Mouse (Mus musculus): ENCODE measurements around the gene Scgb2b11.
"Not testable (repeated sequence)": the region's sequence is repeated elsewhere in the genome, so short reads cannot be mapped to it uniquely, and the experiment has no call there.

The Scgb2b11 gene

DNA sequence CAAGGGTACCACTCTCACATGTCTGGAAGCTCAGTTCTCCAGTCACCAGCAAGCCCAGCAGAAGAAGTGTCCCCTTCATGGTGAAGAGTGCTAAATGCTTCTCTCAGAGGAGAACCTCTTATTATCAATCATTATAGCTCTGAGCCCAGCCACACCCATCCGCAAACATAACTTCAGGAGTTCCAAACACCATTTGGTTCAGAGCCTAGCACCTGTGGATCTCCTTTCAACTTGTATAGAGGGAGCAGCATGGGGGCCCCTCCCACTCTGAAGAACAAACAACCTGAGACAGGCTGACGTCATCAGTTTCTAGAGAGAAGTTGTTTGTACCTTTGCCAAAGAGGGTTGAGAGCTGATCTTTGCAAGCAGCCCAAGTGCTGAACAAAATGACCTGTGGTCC lies at the start of gene Scgb2b11:
Gene Scgb2b11 (minus strand): TSS at position 101 of the 400 bp plus-strand sequence.
- not testable (repeated sequence) for DNase-seq (ENCODE audit: low spot score)

DNA sequence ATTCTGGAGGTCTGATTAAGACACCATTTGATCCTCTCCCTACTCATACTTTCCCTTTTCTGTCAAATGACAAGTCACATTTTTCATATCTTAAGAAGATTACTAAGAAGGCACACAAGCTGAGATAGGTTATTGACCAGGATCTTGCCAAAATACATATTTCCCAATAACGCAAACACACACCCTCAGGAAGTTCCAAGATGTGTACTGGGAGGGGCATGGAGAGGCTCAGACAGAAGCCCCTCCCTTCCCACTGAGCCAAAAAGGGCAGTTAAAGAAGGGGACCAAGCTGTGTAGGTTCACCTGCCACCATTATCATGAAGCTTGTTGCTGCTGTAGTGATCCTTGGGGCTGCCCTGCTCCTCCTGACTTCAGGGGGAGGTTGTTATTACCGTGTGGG lies 11.6 kb upstream of the Scgb2b11 start, which contains the start of gene Scgb1b11:
Gene Scgb1b11 (plus strand): TSS at position 301 of the 400 bp plus-strand sequence.
- DNase-seq (ENCODE audit: low spot score), result not testable (repeated sequence)

Measured in layer of hippocampus, adult 11-12 months (tissue).